Mouse (Mus musculus): ENCODE measurements around the gene Lnp1.

DNA sequence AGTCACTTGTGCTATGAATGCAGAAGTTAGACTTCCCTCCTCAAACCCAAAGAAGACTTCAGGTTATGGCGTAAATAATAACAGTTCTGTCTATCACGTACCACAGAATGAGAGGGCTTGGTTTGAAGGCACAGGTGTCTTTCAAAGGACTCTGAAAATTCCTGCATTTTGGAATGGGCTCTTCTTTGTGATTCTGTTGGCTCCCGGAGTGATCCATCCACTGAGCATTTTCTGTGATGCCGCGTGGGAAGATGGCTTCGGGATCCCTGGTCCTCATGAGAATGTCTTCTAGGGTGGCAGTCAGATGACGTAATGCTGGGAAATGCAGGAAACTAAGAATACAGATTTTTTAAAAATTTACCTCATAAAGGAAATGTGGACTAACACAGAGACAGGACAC lies 10.6 kb downstream of the Lnp1 start:
- TF ChIP-seq KAT2A (IDR thresholded peaks at IDR 0.05; ENCODE audit: insufficient replicate concordance, low read length) (no peak), MAFK (IDR thresholded peaks at IDR 0.05; ENCODE audit: insufficient replicate concordance, low read length) (no peak), CTCF (conservative IDR thresholded peaks at IDR 0.05 in 1 of 2, IDR thresholded peaks at IDR 0.05 in 1 of 2; ENCODE audit: low read depth in 2 of 2, low read length in 2 of 2) (no peak), POLR2A (IDR thresholded peaks at IDR 0.05; ENCODE audit: low read depth, low read length) (no peak), SIN3A (IDR thresholded peaks at IDR 0.05; ENCODE audit: low read length) (no peak), GABPA (IDR thresholded peaks at IDR 0.05; ENCODE audit: insufficient replicate concordance, low read depth, low read length) (no peak), ZNF384 (IDR thresholded peaks at IDR 0.05; ENCODE audit: low read depth, low read length) (no peak), ETS1 (conservative IDR thresholded peaks at IDR 0.05; ENCODE audit: low read depth, low read length) (no peak), CHD2 (IDR thresholded peaks at IDR 0.05; ENCODE audit: low read length) (no peak), ELF1 (IDR thresholded peaks at IDR 0.05; ENCODE audit: low read depth, low read length) (no peak)
